Mouse (Mus musculus): ENCODE results near the gene Gm14459.

Gene Gm14459

DNA sequence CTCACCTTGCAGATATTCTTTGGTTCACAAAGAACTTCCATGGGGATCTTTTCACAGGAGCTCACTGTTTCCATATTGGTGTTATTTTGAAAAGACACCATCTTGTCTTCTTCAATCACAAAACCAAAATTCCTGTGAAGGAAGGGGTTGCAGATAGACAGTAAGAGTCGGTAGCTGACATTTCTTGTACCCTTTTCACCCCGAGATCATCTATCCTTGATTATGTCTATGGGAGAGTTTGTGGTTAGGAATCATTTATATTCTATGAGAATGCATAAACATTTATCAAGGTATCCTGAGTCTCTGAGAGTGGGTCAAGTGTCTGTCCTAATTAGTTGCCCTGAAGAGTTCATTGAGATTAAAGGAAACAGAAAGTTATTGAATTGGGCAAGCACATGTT, at the start of gene Gm14459:
Gene Gm14459 (minus strand): TSS at position 101 of the 400 bp plus-strand sequence.
- in situ Hi-C loops (cut with MseI, MboI) = no loop called here

DNA sequence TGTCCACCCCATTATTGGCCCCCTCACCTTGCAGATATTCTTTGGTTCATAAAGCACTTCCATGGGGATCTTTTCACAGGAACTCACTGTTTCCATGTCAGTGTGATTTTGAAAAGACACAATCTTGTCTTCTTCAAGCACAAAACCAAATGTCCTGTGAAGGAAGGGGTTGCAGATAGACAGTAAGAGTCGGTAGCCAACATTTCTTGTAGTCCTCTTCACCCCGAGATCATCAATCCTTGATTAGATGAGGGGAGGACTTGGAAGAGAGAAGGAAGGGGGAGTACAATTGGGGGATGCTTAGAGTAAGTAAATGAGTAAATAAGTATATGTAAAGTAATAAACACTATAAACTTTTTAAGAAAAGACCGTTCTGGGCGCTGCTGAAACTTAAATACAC, 23.4 kb upstream of the Gm14459 start, which contains the start of gene Ssxb6:
Gene Ssxb6 (minus strand): TSS at position 101 of the 400 bp plus-strand sequence.
- in situ Hi-C loops (cut with MseI, MboI) = loop anchor here in 1 of 2 experiments (10.0 kb wide), 1 partner anchor 127 kb away; no protein-coding TSS in a partner anchor
